ENCODE assay signal across 19 mouse cellular contexts in genomic region chr12:47252306-47252705, GRCm38 (mm10).
A peak's percentile ranks its signal among the peaks of the same experiment; 100 is the strongest.
DNase-seq lines count a peak whose midpoint lies in the region; ATAC-seq and TF ChIP-seq lines count a peak whose summit lies in the region.
"Had no signal": no experiment of that assay in that cellular context is flagged by ENCODE, and none has a peak within 500 bp of the region (broad histone marks: within the 10 kb centered on the region; RNA-seq: fewer than 3 reads in every experiment).

No protein-coding gene starts in this region.

- H3K4me1 ChIP-seq in heart, embryonic 10.5 days, result no peaks in the 10 kb centered on the region
- no peaks in the 10 kb centered on the region for H3K4me1 ChIP-seq in liver, postnatal 0 days (ENCODE audit: insufficient read depth)
- H3K4me1 ChIP-seq in heart, embryonic 11.5 days (ENCODE audit: control insufficient read depth, insufficient read depth, low read length), result no peaks in the 10 kb centered on the region
- H3K4me1 ChIP-seq: embryonic facial prominence, embryonic 12.5 days; forebrain, embryonic 10.5 days; liver, embryonic 13.5 days; midbrain, embryonic 13.5 days had no signal

- no peaks in the 10 kb centered on the region for H3K27me3 ChIP-seq in heart, embryonic 10.5 days (ENCODE audit: insufficient read depth, poor library complexity, severe bottlenecking)
- no peaks in the 10 kb centered on the region for H3K27me3 ChIP-seq in liver, postnatal 0 days (ENCODE audit: insufficient read depth, low read length)
- no peaks in the 10 kb centered on the region for H3K27me3 ChIP-seq in heart, embryonic 11.5 days (ENCODE audit: control insufficient read depth, insufficient read depth, low read length)
- H3K27me3 ChIP-seq: embryonic facial prominence, embryonic 12.5 days; liver, embryonic 13.5 days; midbrain, embryonic 13.5 days had no signal

- H3K27ac ChIP-seq in heart, embryonic 10.5 days, result no peak overlapping the region
- no peak overlapping the region for H3K27ac ChIP-seq in liver, postnatal 0 days (ENCODE audit: low read depth)
- no peak overlapping the region for H3K27ac ChIP-seq in heart, embryonic 11.5 days (ENCODE audit: low read depth, low read length)
- H3K27ac ChIP-seq: embryonic facial prominence, embryonic 12.5 days; forebrain, embryonic 10.5 days; liver, embryonic 13.5 days; midbrain, embryonic 13.5 days had no signal

- no peaks in the 10 kb centered on the region for H3K36me3 ChIP-seq in heart, embryonic 10.5 days
- no peaks in the 10 kb centered on the region for H3K36me3 ChIP-seq in liver, postnatal 0 days (replicated peaks; ENCODE audit: insufficient read depth, low read length)
- H3K36me3 ChIP-seq in heart, embryonic 11.5 days (ENCODE audit: control insufficient read depth, insufficient read depth, low read length), result no peaks in the 10 kb centered on the region
- H3K36me3 ChIP-seq: embryonic facial prominence, embryonic 12.5 days; forebrain, embryonic 10.5 days; liver, embryonic 13.5 days; midbrain, embryonic 13.5 days had no signal

- H3K4me2 ChIP-seq in liver, postnatal 0 days (ENCODE audit: low read depth, low read length), result no peak overlapping the region
- H3K4me2 ChIP-seq in heart, embryonic 11.5 days, result no peak overlapping the region
- H3K4me2 ChIP-seq: embryonic facial prominence, embryonic 12.5 days; liver, embryonic 13.5 days; midbrain, embryonic 13.5 days had no signal

- H3K9ac ChIP-seq in liver, postnatal 0 days (replicated peaks), result no peak overlapping the region
- H3K9ac ChIP-seq in heart, embryonic 11.5 days (ENCODE audit: low read depth, low read length), result no peak overlapping the region
- H3K9ac ChIP-seq: embryonic facial prominence, embryonic 12.5 days; liver, embryonic 13.5 days; midbrain, embryonic 13.5 days had no signal

- TF ChIP-seq CTCF in liver, postnatal 0 days (IDR thresholded peaks at IDR 0.05; ENCODE audit: low read depth), result no peak

- H3K4me3 ChIP-seq in heart, embryonic 10.5 days, result no peak overlapping the region
- H3K4me3 ChIP-seq in liver, postnatal 0 days (ENCODE audit: low read depth, low read length), result no peak overlapping the region
- H3K4me3 ChIP-seq in heart, embryonic 11.5 days (ENCODE audit: low read depth, low read length), result no peak overlapping the region
- H3K4me3 ChIP-seq: embryonic facial prominence, embryonic 12.5 days; forebrain, embryonic 10.5 days; liver, embryonic 13.5 days; midbrain, embryonic 13.5 days had no signal

- DNase-seq in heart, postnatal 4 days, result peak; percentile 4
- no peak for DNase-seq in heart, embryonic 10.5 days (ENCODE audit: low spot score)
- peak; percentile 3 for DNase-seq in liver
- no peak for DNase-seq in liver, postnatal 0 days
- DNase-seq in adipocyte (ENCODE audit: low spot score), result peak; percentile 30
- DNase-seq in mesoderm, embryonic 11.5 days (ENCODE audit: low read depth, low spot score), result peak; percentile 41
- no peak for DNase-seq in thymus, adult 18-20 months
- DNase-seq: adrenal gland, adult 2 months; B cell, adult 2 months; cerebellum, adult 18-20 months; heart, adult 11 months; liver, embryonic 13.5 days; lung, postnatal 4 days; right cerebral cortex, postnatal 25 days; thymus, adult 2 months had no signal

- no peak for TF ChIP-seq EP300 in liver, postnatal 0 days (IDR thresholded peaks at IDR 0.05; ENCODE audit: low read depth)

- ATAC-seq in liver, postnatal 0 days, result no peak
- no peak for ATAC-seq in heart, embryonic 11.5 days (replicated peaks; ENCODE audit: insufficient number of reproducible peaks, low FRiP score, low TSS enrichment)
- ATAC-seq: midbrain, embryonic 13.5 days had no signal

- H3K9me3 ChIP-seq in heart, embryonic 10.5 days, result no peaks in the 10 kb centered on the region
- H3K9me3 ChIP-seq in liver, postnatal 0 days (ENCODE audit: low read length), result no peaks in the 10 kb centered on the region
- H3K9me3 ChIP-seq in heart, embryonic 11.5 days (replicated peaks; ENCODE audit: control insufficient read depth, low read length), result no peaks in the 10 kb centered on the region
- H3K9me3 ChIP-seq: embryonic facial prominence, embryonic 12.5 days; forebrain, embryonic 10.5 days; liver, embryonic 13.5 days; midbrain, embryonic 13.5 days had no signal

Comparison
In these comparisons a context has a peak if more than half of its experiments do, and no peak if none do; other contexts are left out.
1. DNase-seq: peak in heart, postnatal 4 days (single experiment), liver (single experiment), adipocyte (single experiment) and mesoderm, embryonic 11.5 days (single experiment); none in heart, embryonic 10.5 days (single experiment), liver, postnatal 0 days (single experiment) and thymus, adult 18-20 months (0 of 2).